Comparison of ENCODE assay signal across 7 mouse cellular contexts in genomic region chr7:140880865-140881515, GRCm38 (mm10). TPM values are rescaled to one million over a fixed set of nuclear protein-coding genes. Genes with fewer than 3 reads are reported as not detected.
DNase-seq lines count a peak whose midpoint lies in the region; ATAC-seq and TF ChIP-seq lines count a peak whose summit lies in the region.

No protein-coding gene starts in this region.

- peak overlapping the region; percentile 98 for H3K4me3 ChIP-seq in E14TG2a.4 (replicated peaks; ENCODE audit: low read length)
- H3K4me3 ChIP-seq in hindbrain, embryonic 10.5 days, result peak overlapping the region; percentile 90
- H3K4me3 ChIP-seq in liver, embryonic 13.5 days (replicated peaks), result peak overlapping the region; percentile 92

- H3K9ac ChIP-seq in liver, embryonic 13.5 days, result peak overlapping the region; percentile 88

- DNase-seq in A20 (ENCODE audit: low read depth, low spot score), result peak; percentile 44
- no peak for DNase-seq in hindbrain, embryonic 10.5 days (ENCODE audit: low spot score)
- DNase-seq in liver, embryonic 13.5 days, result no peak
- DNase-seq in layer of hippocampus, adult 18-20 months (ENCODE audit: low spot score in 2 of 2), result no peak

- peaks cover 49% of the 10 kb centered on the region for H3K4me1 ChIP-seq in E14TG2a.4 (replicated peaks; ENCODE audit: low read depth, low read length)
- peaks cover 20% of the 10 kb centered on the region for H3K4me1 ChIP-seq in hindbrain, embryonic 10.5 days (replicated peaks)
- peaks cover 42% of the 10 kb centered on the region for H3K4me1 ChIP-seq in liver, embryonic 13.5 days (replicated peaks)

- no peak for ATAC-seq in liver, embryonic 13.5 days (ENCODE audit: low read depth)
- no peak for ATAC-seq in granulocyte monocyte progenitor cell, adult 5-6 weeks (replicated peaks; ENCODE audit: poor library complexity, severe bottlenecking)
- no peak for ATAC-seq in CD4-positive, CD25-positive, alpha-beta regulatory T cell, adult 4 months

- H3K36me3 ChIP-seq in E14TG2a.4 (ENCODE audit: insufficient read depth, low read length), result peaks cover 58% of the 10 kb centered on the region
- H3K36me3 ChIP-seq in hindbrain, embryonic 10.5 days, result peaks cover 42% of the 10 kb centered on the region
- peaks cover 39% of the 10 kb centered on the region for H3K36me3 ChIP-seq in liver, embryonic 13.5 days

- no peaks in the 10 kb centered on the region for H3K9me3 ChIP-seq in E14TG2a.4 (ENCODE audit: low read length)
- H3K9me3 ChIP-seq in hindbrain, embryonic 10.5 days, result no peaks in the 10 kb centered on the region
- H3K9me3 ChIP-seq in liver, embryonic 13.5 days (replicated peaks), result no peaks in the 10 kb centered on the region

- H3K27me3 ChIP-seq in E14TG2a.4 (ENCODE audit: insufficient read depth, low read length), result no peaks in the 10 kb centered on the region
- H3K27me3 ChIP-seq in hindbrain, embryonic 10.5 days (ENCODE audit: insufficient read depth, poor library complexity, severe bottlenecking), result no peaks in the 10 kb centered on the region
- H3K27me3 ChIP-seq in liver, embryonic 13.5 days, result no peaks in the 10 kb centered on the region

- WGBS in hindbrain, embryonic 10.5 days, result 34% methylated on average over 8 of the region's 8 CpGs
- WGBS in liver, embryonic 13.5 days (ENCODE audit: insufficient replicate concordance), result 7% methylated on average over 8 of the region's 8 CpGs

- H3K4me2 ChIP-seq in liver, embryonic 13.5 days, result peak overlapping the region; percentile 93

- no peak for TF ChIP-seq CTCF in E14TG2a.4 (conservative IDR thresholded peaks at IDR 0.05; ENCODE audit: low read length)

- peak overlapping the region; percentile 91 for H3K27ac ChIP-seq in hindbrain, embryonic 10.5 days
- peak overlapping the region; percentile 90 for H3K27ac ChIP-seq in liver, embryonic 13.5 days

RNA-seq across cellular contexts. Expression of gene Psmd13, which starts 0.8 kb away (rescaled TPM):
- 325 and 344 TPM in 2 replicates for polyA plus RNA-seq in hindbrain, embryonic 10.5 days (2016; fragmentation: Nextera tagmentation; extraction: Ambion mirVana)
- 187 and 202 TPM in 2 replicates for polyA plus RNA-seq in liver, embryonic 13.5 days (2015; fragmentation: Nextera tagmentation; extraction: Ambion mirVana)
- 111 and 117 TPM in 2 replicates for total RNA-seq in granulocyte monocyte progenitor cell, adult 5-6 weeks (2014; fragmentation: Nextera tagmentation)
- total RNA-seq in granulocyte monocyte progenitor cell, adult 5-6 weeks (2017), result 229 and 237 TPM in 2 replicates
- total RNA-seq in layer of hippocampus, adult 18-20 months (2021), result 100 to 1,000 TPM; 104 to 112 TPM
- 100 to 1,000 TPM in 1 of 2 experiments, 10 to 100 TPM in 1; 94.9 to 150 TPM for polyA plus RNA-seq in CD4-positive, CD25-positive, alpha-beta regulatory T cell, adult 4 months (2017; shearing (Covaris generic))

RNA-seq across cellular contexts. Expression of gene Sirt3, which starts 1.1 kb away (rescaled TPM):
- 27.3 and 28.3 TPM in 2 replicates for polyA plus RNA-seq in hindbrain, embryonic 10.5 days (2016; fragmentation: Nextera tagmentation; extraction: Ambion mirVana)
- 16.6 and 16.8 TPM in 2 replicates for polyA plus RNA-seq in liver, embryonic 13.5 days (2015; fragmentation: Nextera tagmentation; extraction: Ambion mirVana)
- 66.7 and 71.3 TPM in 2 replicates for total RNA-seq in granulocyte monocyte progenitor cell, adult 5-6 weeks (2014; fragmentation: Nextera tagmentation)
- total RNA-seq in granulocyte monocyte progenitor cell, adult 5-6 weeks (2017), result 28.7 and 32.7 TPM in 2 replicates
- total RNA-seq in layer of hippocampus, adult 18-20 months (2021), result 10 to 100 TPM; 75.3 to 75.8 TPM
- 10 to 100 TPM in 1 of 2 experiments, 1 to 10 TPM in 1; 9.4 to 12.6 TPM for polyA plus RNA-seq in CD4-positive, CD25-positive, alpha-beta regulatory T cell, adult 4 months (2017; shearing (Covaris generic))

RNA-seq across cellular contexts. Expression of gene Cox8b, which starts 19.3 kb away (rescaled TPM):
- polyA plus RNA-seq in hindbrain, embryonic 10.5 days (2016; fragmentation: Nextera tagmentation; extraction: Ambion mirVana), result not detected in 2 replicates
- polyA plus RNA-seq in liver, embryonic 13.5 days (2015; fragmentation: Nextera tagmentation; extraction: Ambion mirVana), result 0.33 and 1.3 TPM in 2 replicates
- not detected in 2 replicates for total RNA-seq in granulocyte monocyte progenitor cell, adult 5-6 weeks (2014; fragmentation: Nextera tagmentation)
- total RNA-seq in granulocyte monocyte progenitor cell, adult 5-6 weeks (2017), result not detected in 2 replicates
- 1 to 10 TPM; 1.2 to 3.7 TPM for total RNA-seq in layer of hippocampus, adult 18-20 months (2021)
- not detected for polyA plus RNA-seq in CD4-positive, CD25-positive, alpha-beta regulatory T cell, adult 4 months (2017; shearing (Covaris generic))

RNA-seq across cellular contexts. Expression of gene Bet1l, which starts 23.6 kb away (rescaled TPM):
- 20.9 and 28.8 TPM in 2 replicates for polyA plus RNA-seq in hindbrain, embryonic 10.5 days (2016; fragmentation: Nextera tagmentation; extraction: Ambion mirVana)
- 17.1 and 20.1 TPM in 2 replicates for polyA plus RNA-seq in liver, embryonic 13.5 days (2015; fragmentation: Nextera tagmentation; extraction: Ambion mirVana)
- total RNA-seq in granulocyte monocyte progenitor cell, adult 5-6 weeks (2014; fragmentation: Nextera tagmentation), result 15.2 and 21.9 TPM in 2 replicates
- total RNA-seq in granulocyte monocyte progenitor cell, adult 5-6 weeks (2017), result 20.9 and 21.9 TPM in 2 replicates
- total RNA-seq in layer of hippocampus, adult 18-20 months (2021), result 10 to 100 TPM; 24.7 to 26.2 TPM
- 10 to 100 TPM; 42.8 to 60.4 TPM for polyA plus RNA-seq in CD4-positive, CD25-positive, alpha-beta regulatory T cell, adult 4 months (2017; shearing (Covaris generic))

RNA-seq across cellular contexts. Expression of gene Ric8a, which starts 24.2 kb away (rescaled TPM):
- 67.0 and 81.7 TPM in 2 replicates for polyA plus RNA-seq in hindbrain, embryonic 10.5 days (2016; fragmentation: Nextera tagmentation; extraction: Ambion mirVana)
- polyA plus RNA-seq in liver, embryonic 13.5 days (2015; fragmentation: Nextera tagmentation; extraction: Ambion mirVana), result 25.0 and 25.1 TPM in 2 replicates
- 45.0 and 45.9 TPM in 2 replicates for total RNA-seq in granulocyte monocyte progenitor cell, adult 5-6 weeks (2014; fragmentation: Nextera tagmentation)
- total RNA-seq in granulocyte monocyte progenitor cell, adult 5-6 weeks (2017), result 32.6 and 36.2 TPM in 2 replicates
- total RNA-seq in layer of hippocampus, adult 18-20 months (2021), result 10 to 100 TPM; 68.9 to 73.1 TPM
- 10 to 100 TPM; 61.4 to 67.7 TPM for polyA plus RNA-seq in CD4-positive, CD25-positive, alpha-beta regulatory T cell, adult 4 months (2017; shearing (Covaris generic))
